Mouse (Mus musculus): ENCODE results near the gene Klhl10. TPM values are rescaled to one million over a fixed set of nuclear protein-coding genes. Genes with fewer than 3 reads are reported as not detected.

The Klhl10 gene
- polyA plus RNA-seq, 1 experiment from 2014 or later, result 0.36 TPM

GRCm38 (mm10) chr11:100404456-100405074 lies 37.2 kb upstream of the Klhl10 start:
- no peak overlapping the region for H3K4me2 ChIP-seq
- 78% methylated on average over 3 of the region's 3 CpGs for WGBS
- H3K4me1 ChIP-seq (replicated peaks; ENCODE audit: control insufficient read depth, insufficient read depth, low read length), result peaks cover 22% of the 10 kb centered on the region
- ATAC-seq (replicated peaks; ENCODE audit: low FRiP score), result no peak
- H3K36me3 ChIP-seq (ENCODE audit: control insufficient read depth, insufficient read depth, low read length), result peaks cover 5% of the 10 kb centered on the region
- DNase-seq (ENCODE audit: low spot score), result no peak
- H3K9me3 ChIP-seq (ENCODE audit: control insufficient read depth, low read length), result no peaks in the 10 kb centered on the region
- no peaks in the 10 kb centered on the region for H3K27me3 ChIP-seq (replicated peaks; ENCODE audit: control insufficient read depth, insufficient read depth, low read length)
- no peak overlapping the region for H3K27ac ChIP-seq (ENCODE audit: low read depth, low read length)
- no peak overlapping the region for H3K9ac ChIP-seq (ENCODE audit: low read depth, low read length)
- H3K4me3 ChIP-seq (ENCODE audit: low read depth, low read length), result no peak overlapping the region

GRCm38 (mm10) chr11:100406273-100406672 lies 35.4 kb upstream of the Klhl10 start:
- 82% methylated on average over 8 of the region's 8 CpGs for WGBS

GRCm38 (mm10) chr11:100406995-100407705 lies 34.6 kb upstream of the Klhl10 start:
- Histone ChIP-seq H3K9ac (ENCODE audit: low read depth, low read length) (no peak overlapping the region), H3K36me3 (ENCODE audit: control insufficient read depth, insufficient read depth, low read length) (peaks cover 5% of the 10 kb centered on the region), H3K27ac (ENCODE audit: low read depth, low read length) (no peak overlapping the region), H3K4me2 (no peak overlapping the region), H3K9me3 (ENCODE audit: control insufficient read depth, low read length) (no peaks in the 10 kb centered on the region), H3K4me1 (replicated peaks; ENCODE audit: control insufficient read depth, insufficient read depth, low read length) (peaks cover 22% of the 10 kb centered on the region), H3K4me3 (ENCODE audit: low read depth, low read length) (no peak overlapping the region), H3K27me3 (replicated peaks; ENCODE audit: control insufficient read depth, insufficient read depth, low read length) (no peaks in the 10 kb centered on the region)
- no peak for ATAC-seq (replicated peaks; ENCODE audit: low FRiP score)
- 80% methylated on average over 5 of the region's 5 CpGs for WGBS
- no peak for DNase-seq (ENCODE audit: low spot score)

More at GRCm38 (mm10) chr11:100406273-100406672, 35.4 kb upstream of the Klhl10 start:
- Histone ChIP-seq H3K4me3 (ENCODE audit: low read depth, low read length) (no peak overlapping the region), H3K27me3 (replicated peaks; ENCODE audit: control insufficient read depth, insufficient read depth, low read length) (no peaks in the 10 kb centered on the region), H3K9ac (ENCODE audit: low read depth, low read length) (no peak overlapping the region), H3K4me1 (replicated peaks; ENCODE audit: control insufficient read depth, insufficient read depth, low read length) (peaks cover 22% of the 10 kb centered on the region), H3K4me2 (no peak overlapping the region), H3K9me3 (ENCODE audit: control insufficient read depth, low read length) (no peaks in the 10 kb centered on the region), H3K36me3 (ENCODE audit: control insufficient read depth, insufficient read depth, low read length) (peaks cover 5% of the 10 kb centered on the region), H3K27ac (ENCODE audit: low read depth, low read length) (no peak overlapping the region)
- ATAC-seq (replicated peaks; ENCODE audit: low FRiP score) (no peak), DNase-seq (ENCODE audit: low spot score) (no peak)

DNA sequence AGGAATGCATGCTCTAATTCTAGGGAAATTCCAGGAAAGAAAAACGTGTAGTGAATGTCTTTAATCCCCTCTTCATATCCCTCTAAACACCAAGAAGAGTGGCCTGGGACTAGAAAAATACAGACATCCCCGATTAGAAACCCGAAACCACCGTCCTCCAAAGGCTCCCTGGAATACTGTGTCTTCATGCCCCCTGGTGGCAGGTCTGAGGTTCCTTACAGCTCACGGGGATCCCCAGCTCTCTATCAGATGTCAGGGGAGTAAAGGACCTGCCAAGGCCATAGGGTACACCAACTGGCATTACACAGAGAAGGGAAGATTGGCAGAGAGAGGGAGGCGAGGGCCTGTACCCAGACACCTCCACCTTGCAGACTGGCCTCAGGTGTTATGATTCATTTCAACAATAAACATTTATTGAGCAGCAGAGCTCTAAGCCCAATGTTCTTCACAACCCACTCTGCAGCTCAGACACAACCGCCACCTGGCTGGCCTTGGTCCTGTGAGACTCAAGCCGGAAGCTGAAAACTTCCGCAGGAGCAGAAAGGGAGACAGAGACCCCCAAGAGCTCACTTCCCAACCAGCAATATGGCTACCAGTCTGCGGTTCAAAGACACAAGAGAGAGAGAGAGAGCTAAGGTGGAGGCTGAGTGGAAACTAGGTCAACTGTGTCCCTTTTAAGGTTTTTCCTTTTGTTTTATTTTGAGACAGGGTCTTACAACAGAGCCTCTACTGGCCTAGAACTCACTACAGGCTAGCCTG lies 33.5 kb upstream of the Klhl10 start:
- Histone ChIP-seq H3K4me3 (ENCODE audit: low read depth, low read length) (no peak overlapping the region), H3K27me3 (replicated peaks; ENCODE audit: control insufficient read depth, insufficient read depth, low read length) (peaks cover under 1% of the 10 kb centered on the region; the same call in 1 of the 2 replicates), H3K9ac (ENCODE audit: low read depth, low read length) (no peak overlapping the region), H3K4me2 (no peak overlapping the region), H3K27ac (ENCODE audit: low read depth, low read length) (no peak overlapping the region), H3K4me1 (replicated peaks; ENCODE audit: control insufficient read depth, insufficient read depth, low read length) (peaks cover 12% of the 10 kb centered on the region), H3K36me3 (ENCODE audit: control insufficient read depth, insufficient read depth, low read length) (peaks cover 5% of the 10 kb centered on the region), H3K9me3 (ENCODE audit: control insufficient read depth, low read length) (no peaks in the 10 kb centered on the region)
- ATAC-seq (replicated peaks; ENCODE audit: low FRiP score), result peak; percentile 61
- no peak for DNase-seq (ENCODE audit: low spot score)
- WGBS, result 38% methylated on average over 10 of the region's 10 CpGs

DNA sequence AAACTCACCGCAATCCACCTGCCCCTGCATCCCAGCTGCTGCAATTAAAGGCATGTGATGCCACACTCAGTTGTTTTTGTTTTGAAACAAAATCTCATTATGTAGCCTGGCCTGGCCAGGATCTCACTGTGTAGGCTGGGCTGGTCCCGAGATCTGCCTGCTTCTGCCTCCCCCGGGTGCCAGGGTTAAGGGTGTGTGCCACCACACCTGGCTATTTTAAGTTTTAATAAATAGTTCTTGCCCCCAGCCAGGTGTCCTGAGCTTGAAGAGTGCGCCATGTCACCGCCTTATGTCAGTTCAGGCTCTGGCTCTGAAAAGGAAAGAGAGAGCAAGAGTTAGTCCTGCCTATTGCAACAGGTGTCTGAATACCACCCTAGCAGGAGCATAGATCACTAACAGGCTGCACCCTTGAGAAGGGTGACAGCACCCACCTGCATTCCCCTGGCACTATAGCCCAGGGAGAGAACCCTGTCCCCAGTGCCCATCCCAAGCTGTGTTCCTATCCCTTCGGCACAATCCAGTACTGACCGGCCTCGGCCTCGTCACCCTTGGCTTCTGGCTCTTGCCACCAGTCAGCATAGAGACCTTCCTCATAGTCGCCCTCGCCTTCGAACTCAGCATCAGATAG lies 32.8 kb upstream of the Klhl10 start:
- Histone ChIP-seq H3K9ac (ENCODE audit: low read depth, low read length) (no peak overlapping the region), H3K9me3 (ENCODE audit: control insufficient read depth, low read length) (no peaks in the 10 kb centered on the region), H3K4me2 (no peak overlapping the region), H3K4me1 (replicated peaks; ENCODE audit: control insufficient read depth, insufficient read depth, low read length) (peaks cover 5% of the 10 kb centered on the region), H3K27ac (ENCODE audit: low read depth, low read length) (no peak overlapping the region), H3K36me3 (ENCODE audit: control insufficient read depth, insufficient read depth, low read length) (peaks cover 5% of the 10 kb centered on the region), H3K27me3 (replicated peaks; ENCODE audit: control insufficient read depth, insufficient read depth, low read length) (peaks cover 5% of the 10 kb centered on the region), H3K4me3 (ENCODE audit: low read depth, low read length) (no peak overlapping the region)
- WGBS, result 90% methylated on average over 12 of the region's 12 CpGs
- ATAC-seq (replicated peaks; ENCODE audit: low FRiP score), result no peak
- no peak for DNase-seq (ENCODE audit: low spot score)

DNA sequence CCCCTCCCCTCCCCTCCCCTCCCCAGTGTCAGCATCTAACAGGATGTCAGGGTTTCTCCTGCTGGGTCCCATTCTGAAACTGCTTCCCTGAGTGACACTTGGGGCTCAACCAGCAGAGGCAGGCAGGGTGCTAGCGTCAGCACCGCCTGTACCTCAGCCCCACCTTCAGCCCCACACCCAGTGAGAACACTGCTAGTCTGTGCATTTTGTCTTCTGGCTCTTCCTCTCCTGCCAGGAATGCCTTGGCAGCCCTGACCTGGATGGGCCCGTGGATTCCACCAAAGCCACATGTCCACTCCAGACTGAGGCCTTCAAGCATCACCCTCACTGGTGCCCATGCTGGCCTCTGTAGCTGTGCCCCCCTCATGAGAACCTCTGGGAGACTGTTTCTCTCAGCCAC lies 32.0 kb upstream of the Klhl10 start:
- H3K36me3 ChIP-seq (ENCODE audit: control insufficient read depth, insufficient read depth, low read length), result peaks cover 5% of the 10 kb centered on the region
- H3K9ac ChIP-seq (ENCODE audit: low read depth, low read length), result no peak overlapping the region
- no peak overlapping the region for H3K4me2 ChIP-seq
- peaks cover 6% of the 10 kb centered on the region for H3K4me1 ChIP-seq (replicated peaks; ENCODE audit: control insufficient read depth, insufficient read depth, low read length)
- WGBS, result 79% methylated on average over 3 of the region's 3 CpGs
- H3K27me3 ChIP-seq (replicated peaks; ENCODE audit: control insufficient read depth, insufficient read depth, low read length), result peaks cover 12% of the 10 kb centered on the region
- no peak for DNase-seq (ENCODE audit: low spot score)
- ATAC-seq (replicated peaks; ENCODE audit: low FRiP score), result no peak
- H3K9me3 ChIP-seq (ENCODE audit: control insufficient read depth, low read length), result no peaks in the 10 kb centered on the region
- no peak overlapping the region for H3K27ac ChIP-seq (ENCODE audit: low read depth, low read length)
- no peak overlapping the region for H3K4me3 ChIP-seq (ENCODE audit: low read depth, low read length)

DNA sequence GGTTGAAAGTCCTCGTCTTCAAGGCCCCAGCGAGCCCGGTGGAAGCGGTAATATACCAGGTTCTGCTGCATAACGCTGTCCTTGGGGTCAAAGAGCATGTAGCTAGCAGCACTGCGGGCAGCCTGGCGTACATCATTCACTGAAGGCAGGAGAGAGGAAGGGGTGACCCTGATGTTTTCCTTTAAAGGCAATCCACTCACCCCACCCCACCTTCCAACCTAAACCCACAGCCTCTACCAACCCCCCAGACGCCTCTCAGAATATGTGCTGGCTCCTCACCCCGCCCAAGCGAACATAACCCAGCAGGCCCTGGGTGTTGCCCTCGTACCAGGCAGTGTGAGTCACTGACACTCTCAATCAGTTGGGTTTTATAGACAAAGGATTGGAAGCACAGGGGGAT lies 30.0 kb upstream of the Klhl10 start:
- H3K4me2 ChIP-seq, result 0 out of 2 replicates have a peak overlapping the region, but pooled peaks have one; percentile 7
- ATAC-seq (replicated peaks; ENCODE audit: low FRiP score) (no peak), DNase-seq (ENCODE audit: low spot score) (no peak)
- peaks cover 32% of the 10 kb centered on the region for H3K27me3 ChIP-seq (replicated peaks; ENCODE audit: control insufficient read depth, insufficient read depth, low read length)
- H3K4me3 ChIP-seq (ENCODE audit: low read depth, low read length), result no peak overlapping the region
- H3K9me3 ChIP-seq (ENCODE audit: control insufficient read depth, low read length), result no peaks in the 10 kb centered on the region
- peaks cover 5% of the 10 kb centered on the region for H3K36me3 ChIP-seq (ENCODE audit: control insufficient read depth, insufficient read depth, low read length)
- 61% methylated on average over 11 of the region's 11 CpGs for WGBS
- no peak overlapping the region for H3K27ac ChIP-seq (ENCODE audit: low read depth, low read length)
- H3K9ac ChIP-seq (ENCODE audit: low read depth, low read length), result no peak overlapping the region
- peaks cover 15% of the 10 kb centered on the region for H3K4me1 ChIP-seq (replicated peaks; ENCODE audit: control insufficient read depth, insufficient read depth, low read length)

DNA sequence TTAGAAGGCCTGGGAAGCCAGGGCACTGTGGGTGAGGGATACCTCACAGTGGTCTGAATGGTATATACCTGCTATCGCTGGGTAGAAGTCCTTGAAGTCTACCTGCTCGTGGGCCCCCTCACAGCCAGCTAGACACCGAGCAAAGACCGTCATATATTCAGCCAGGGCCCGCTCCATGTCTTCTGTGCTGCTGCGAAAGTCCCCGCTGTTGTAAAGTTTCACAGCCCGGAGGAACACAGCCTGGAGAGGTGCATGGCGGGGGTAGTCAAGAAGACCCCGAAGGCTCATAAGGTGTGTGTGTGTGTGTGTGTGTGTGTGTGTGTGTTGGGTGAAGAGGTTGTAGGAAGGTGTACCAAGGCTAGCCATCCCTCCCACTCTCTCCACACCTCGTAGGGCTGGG lies 28.2 kb upstream of the Klhl10 start:
- no peaks in the 10 kb centered on the region for H3K9me3 ChIP-seq (ENCODE audit: control insufficient read depth, low read length)
- H3K9ac ChIP-seq (ENCODE audit: low read depth, low read length), result peak overlapping the region; percentile 61
- H3K4me2 ChIP-seq, result peak overlapping the region; percentile 84
- DNase-seq (ENCODE audit: low spot score) (no peak), ATAC-seq (replicated peaks; ENCODE audit: low FRiP score) (no peak)
- WGBS, result 71% methylated on average over 11 of the region's 11 CpGs
- peaks cover 15% of the 10 kb centered on the region for H3K4me1 ChIP-seq (replicated peaks; ENCODE audit: control insufficient read depth, insufficient read depth, low read length)
- peaks cover 5% of the 10 kb centered on the region for H3K36me3 ChIP-seq (ENCODE audit: control insufficient read depth, insufficient read depth, low read length)
- peaks cover 37% of the 10 kb centered on the region for H3K27me3 ChIP-seq (replicated peaks; ENCODE audit: control insufficient read depth, insufficient read depth, low read length)
- H3K4me3 ChIP-seq (ENCODE audit: low read depth, low read length), result peak overlapping the region; percentile 65
- peak overlapping the region; percentile 84; the same call in 1 of the 2 replicates for H3K27ac ChIP-seq (ENCODE audit: low read depth, low read length)
